Mouse (Mus musculus): ENCODE measurements around the gene Bckdhb. TPM values are rescaled to one million over a fixed set of nuclear protein-coding genes. Genes with fewer than 3 reads are reported as not detected.
"Not testable (repeated sequence)": the region's sequence is repeated elsewhere in the genome, so short reads cannot be mapped to it uniquely, and the experiment has no call there.

Bckdhb gene
- polyA plus RNA-seq, 1 experiment from 2014 or later = 47.6 TPM

DNA sequence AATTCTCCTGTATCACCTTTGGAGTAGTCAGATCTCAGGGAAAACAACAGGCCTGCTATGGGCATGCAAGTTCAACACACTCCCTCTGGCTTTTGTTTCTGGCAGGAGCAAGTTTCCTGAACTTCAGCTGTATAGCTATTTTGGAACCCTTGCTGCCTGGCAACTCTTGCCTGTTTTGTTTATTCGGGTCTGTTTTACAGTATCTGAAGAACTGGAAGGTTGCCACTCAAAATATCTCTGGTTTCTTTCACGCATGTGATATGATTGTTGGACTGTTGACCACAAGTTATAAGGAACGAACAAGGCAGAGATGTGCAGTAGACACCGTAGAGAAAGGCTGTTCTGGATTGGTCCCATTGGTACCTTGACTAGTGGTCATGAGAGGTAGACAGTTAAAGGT, 39.4 kb downstream of the Bckdhb start:
- no peak for TF ChIP-seq CTCF (IDR thresholded peaks at IDR 0.05; ENCODE audit: low read depth)
- Histone ChIP-seq H3K4me1 (ENCODE audit: insufficient read depth) (no peaks in the 10 kb centered on the region), H3K9ac (no peak overlapping the region), H3K27me3 (ENCODE audit: insufficient read depth, low read length) (no peaks in the 10 kb centered on the region), H3K4me3 (ENCODE audit: low read depth, low read length) (no peak overlapping the region), H3K27ac (ENCODE audit: low read depth) (no peak overlapping the region), H3K9me3 (ENCODE audit: low read depth, low read length) (no peaks in the 10 kb centered on the region), H3K4me2 (no peak overlapping the region), H3K36me3 (ENCODE audit: insufficient read depth) (no peaks in the 10 kb centered on the region)
- DNase-seq (no peak), ATAC-seq (ENCODE audit: insufficient read depth) (no peak)
- 85% methylated on average over 4 of the region's 4 CpGs for WGBS

DNA sequence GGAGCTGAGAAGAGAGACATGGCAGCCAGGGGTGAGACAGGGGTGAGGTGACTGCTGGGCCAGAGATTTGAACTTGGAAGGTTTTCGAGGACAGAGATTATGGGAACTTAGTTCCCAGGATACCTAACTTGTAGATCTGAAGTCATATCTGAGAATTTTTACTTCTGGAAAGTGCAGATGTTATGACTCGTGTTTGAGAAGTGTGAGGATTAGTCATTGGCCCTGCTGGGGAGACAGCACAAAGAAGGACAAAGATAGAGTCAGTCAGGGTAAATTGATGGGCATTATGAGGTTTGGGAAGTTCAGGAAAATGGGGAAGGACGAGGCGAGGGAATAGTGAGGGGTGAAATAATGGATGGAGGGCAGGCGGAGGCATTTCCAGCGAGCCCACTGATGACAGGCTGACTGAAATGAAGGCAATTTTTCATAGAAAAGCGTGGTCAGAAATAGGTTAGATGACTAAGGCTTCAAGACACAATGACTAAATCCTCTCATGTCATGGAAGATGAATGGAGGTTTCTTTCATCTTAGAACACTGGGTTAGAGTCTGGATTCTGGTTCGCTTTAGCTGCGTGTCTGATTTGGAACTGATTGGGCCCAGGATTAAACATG, 42.6 kb downstream of the Bckdhb start:
- no peak for TF ChIP-seq CTCF (IDR thresholded peaks at IDR 0.05; ENCODE audit: low read depth)
- no peaks in the 10 kb centered on the region for H3K36me3 ChIP-seq (ENCODE audit: insufficient read depth)
- no peak overlapping the region for H3K27ac ChIP-seq (ENCODE audit: low read depth)
- no peak overlapping the region for H3K4me2 ChIP-seq
- 78% methylated on average over 9 of the region's 9 CpGs for WGBS
- no peak overlapping the region for H3K4me3 ChIP-seq (ENCODE audit: low read depth, low read length)
- H3K4me1 ChIP-seq (ENCODE audit: insufficient read depth) = no peaks in the 10 kb centered on the region
- H3K27me3 ChIP-seq (ENCODE audit: insufficient read depth, low read length) = no peaks in the 10 kb centered on the region
- DNase-seq (no peak), ATAC-seq (ENCODE audit: insufficient read depth) (no peak)
- no peak overlapping the region for H3K9ac ChIP-seq
- no peaks in the 10 kb centered on the region for H3K9me3 ChIP-seq (ENCODE audit: low read depth, low read length)

DNA sequence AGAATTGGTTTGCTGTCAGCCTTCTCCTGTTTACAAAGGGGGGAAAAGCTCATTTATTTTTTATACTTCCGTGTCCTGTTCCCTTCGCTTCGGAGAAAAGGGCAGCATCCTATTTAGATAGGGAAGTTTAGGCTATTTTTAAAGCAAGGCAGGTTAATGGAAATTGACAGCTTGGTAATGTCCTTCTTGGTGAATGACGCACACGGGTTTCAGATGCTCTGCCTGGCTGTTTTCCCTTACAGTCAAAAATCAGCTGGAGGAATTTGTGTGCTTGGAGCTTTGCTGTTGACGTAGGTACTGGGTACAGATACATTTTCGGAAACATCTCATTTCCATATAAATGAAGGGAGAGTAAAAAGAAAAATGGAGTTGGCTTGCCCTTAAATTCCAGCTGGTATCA, 44.4 kb downstream of the Bckdhb start:
- H3K9ac ChIP-seq = no peak overlapping the region
- H3K27me3 ChIP-seq (ENCODE audit: insufficient read depth, low read length) = no peaks in the 10 kb centered on the region
- no peak overlapping the region for H3K27ac ChIP-seq (ENCODE audit: low read depth)
- H3K4me3 ChIP-seq (ENCODE audit: low read depth, low read length) = no peak overlapping the region
- no peaks in the 10 kb centered on the region for H3K36me3 ChIP-seq (ENCODE audit: insufficient read depth)
- TF ChIP-seq CTCF (IDR thresholded peaks at IDR 0.05; ENCODE audit: low read depth) = no peak
- DNase-seq (no peak), ATAC-seq (ENCODE audit: insufficient read depth) (no peak)
- H3K4me1 ChIP-seq (ENCODE audit: insufficient read depth) = no peaks in the 10 kb centered on the region
- H3K9me3 ChIP-seq (ENCODE audit: low read depth, low read length) = no peaks in the 10 kb centered on the region
- 77% methylated on average over 7 of the region's 7 CpGs for WGBS
- H3K4me2 ChIP-seq = no peak overlapping the region

DNA sequence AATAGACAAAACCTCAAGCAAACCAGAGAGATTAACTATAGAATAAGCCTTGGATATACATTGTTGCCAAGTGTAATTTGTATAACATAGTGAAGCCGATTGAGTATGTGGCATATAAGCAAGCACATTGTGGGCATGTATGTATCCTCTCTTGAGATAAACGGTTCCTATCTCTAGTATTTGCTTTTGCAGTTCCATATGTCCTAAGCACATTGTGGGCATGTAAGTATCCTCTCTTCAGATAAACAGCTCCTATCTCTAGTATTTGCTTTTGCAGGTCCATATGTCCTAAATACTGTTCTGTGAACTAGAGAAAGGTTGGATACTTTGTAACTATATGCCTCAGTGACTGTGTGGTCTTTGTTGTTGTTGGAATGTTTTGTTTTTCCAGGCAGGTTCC, 48.5 kb downstream of the Bckdhb start:
- TF ChIP-seq CTCF (IDR thresholded peaks at IDR 0.05; ENCODE audit: low read depth) = no peak
- Histone ChIP-seq H3K4me3 (ENCODE audit: low read depth, low read length) (no peak overlapping the region), H3K36me3 (ENCODE audit: insufficient read depth) (no peaks in the 10 kb centered on the region), H3K27ac (ENCODE audit: low read depth) (no peak overlapping the region), H3K4me1 (ENCODE audit: insufficient read depth) (no peaks in the 10 kb centered on the region), H3K9ac (no peak overlapping the region), H3K27me3 (ENCODE audit: insufficient read depth, low read length) (no peaks in the 10 kb centered on the region), H3K9me3 (ENCODE audit: low read depth, low read length) (no peaks in the 10 kb centered on the region), H3K4me2 (no peak overlapping the region)
- no peak for ATAC-seq (ENCODE audit: insufficient read depth)
- 60% methylated on average over 2 of the region's 2 CpGs for WGBS
- no peak for DNase-seq

DNA sequence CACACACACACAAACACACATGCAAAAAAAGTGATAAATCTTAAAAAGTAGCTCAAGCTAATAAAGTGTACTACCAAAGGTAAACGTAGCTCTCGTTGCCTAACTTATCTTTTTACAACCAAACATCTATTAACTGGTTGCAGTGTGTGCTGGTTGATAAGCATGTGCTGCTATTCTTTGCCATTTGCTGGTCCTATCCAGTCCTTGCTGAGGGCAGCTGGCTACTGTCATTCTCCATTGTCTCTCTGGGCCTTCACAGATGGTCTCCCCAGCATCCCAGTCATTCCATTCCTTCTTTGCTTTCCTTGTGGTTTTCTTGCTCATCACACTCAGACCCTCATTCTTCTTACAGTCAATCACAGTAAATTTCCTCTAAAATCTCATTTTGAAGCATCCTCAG, 50.9 kb downstream of the Bckdhb start:
- no peaks in the 10 kb centered on the region for H3K4me1 ChIP-seq (ENCODE audit: insufficient read depth)
- H3K9me3 ChIP-seq (ENCODE audit: low read depth, low read length) = no peaks in the 10 kb centered on the region
- no peak for TF ChIP-seq CTCF (IDR thresholded peaks at IDR 0.05; ENCODE audit: low read depth)
- H3K27ac ChIP-seq (ENCODE audit: low read depth) = no peak overlapping the region
- no peak overlapping the region for H3K4me3 ChIP-seq (ENCODE audit: low read depth, low read length)
- H3K27me3 ChIP-seq (ENCODE audit: insufficient read depth, low read length) = no peaks in the 10 kb centered on the region
- no peak overlapping the region for H3K4me2 ChIP-seq
- 67% methylated on average over 2 of the region's 2 CpGs for WGBS
- no peaks in the 10 kb centered on the region for H3K36me3 ChIP-seq (ENCODE audit: insufficient read depth)
- no peak overlapping the region for H3K9ac ChIP-seq
- no peak for DNase-seq
- no peak for ATAC-seq (ENCODE audit: insufficient read depth)

DNA sequence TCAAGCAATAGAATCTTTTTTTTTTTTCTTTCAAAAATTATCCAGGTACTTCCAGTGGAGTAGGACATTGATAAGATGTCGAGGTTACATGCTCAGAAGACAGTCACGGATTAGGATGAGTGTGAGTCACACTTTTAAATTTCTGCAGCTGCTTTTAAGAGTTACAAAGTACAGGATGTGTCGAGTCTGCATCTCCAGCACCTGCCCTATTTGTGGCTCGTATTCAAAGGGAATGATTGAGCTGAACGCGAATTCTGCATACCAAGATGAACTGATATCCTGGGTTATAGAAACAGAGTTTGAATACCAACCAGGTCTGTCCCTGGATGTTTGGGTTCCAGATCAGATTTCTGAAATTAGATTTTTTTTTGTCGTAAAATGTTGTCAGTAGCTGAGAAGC, 56.3 kb downstream of the Bckdhb start:
- H3K4me2 ChIP-seq = no peak overlapping the region
- no peak overlapping the region for H3K4me3 ChIP-seq (ENCODE audit: low read depth, low read length)
- 58% methylated on average over 7 of the region's 7 CpGs for whole genome bisulfite sequencing
- ATAC-seq (ENCODE audit: insufficient read depth) = no peak
- no peak overlapping the region for H3K9ac ChIP-seq
- H3K27ac ChIP-seq (ENCODE audit: low read depth) = no peak overlapping the region
- H3K9me3 ChIP-seq (ENCODE audit: low read depth, low read length) = no peaks in the 10 kb centered on the region
- H3K4me1 ChIP-seq (ENCODE audit: insufficient read depth) = no peaks in the 10 kb centered on the region
- no peaks in the 10 kb centered on the region for H3K27me3 ChIP-seq (ENCODE audit: insufficient read depth, low read length)
- no peak for DNase-seq
- no peak for TF ChIP-seq CTCF (IDR thresholded peaks at IDR 0.05; ENCODE audit: low read depth)
- H3K36me3 ChIP-seq (ENCODE audit: insufficient read depth) = no peaks in the 10 kb centered on the region

DNA sequence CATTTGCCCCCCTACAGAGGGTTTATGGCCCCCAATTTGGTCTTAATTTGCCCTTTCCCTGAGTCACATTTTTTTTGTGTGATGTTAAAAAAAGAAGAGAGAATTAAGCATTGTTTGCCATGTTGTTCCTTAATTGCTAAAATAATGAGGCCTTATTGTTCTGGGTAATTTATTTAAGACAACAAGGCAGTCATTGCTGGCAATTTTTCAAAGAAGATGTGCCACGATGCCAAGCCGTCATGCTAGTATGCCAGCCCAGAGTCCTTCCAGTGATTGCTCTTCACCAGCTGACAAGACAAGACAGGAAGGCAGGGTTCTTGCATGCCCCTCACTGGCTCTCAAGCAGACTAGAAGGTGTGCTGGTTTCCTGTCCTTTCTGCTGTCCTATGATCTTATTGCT, 84.0 kb downstream of the Bckdhb start:
- ATAC-seq (ENCODE audit: insufficient read depth) (no peak), DNase-seq (no peak)
- TF ChIP-seq CTCF (IDR thresholded peaks at IDR 0.05; ENCODE audit: low read depth) = no peak
- WGBS = 93% methylated on average over 2 of the region's 2 CpGs
- Histone ChIP-seq H3K4me1 (ENCODE audit: insufficient read depth) (no peaks in the 10 kb centered on the region), H3K4me3 (ENCODE audit: low read depth, low read length) (no peak overlapping the region), H3K27ac (ENCODE audit: low read depth) (no peak overlapping the region), H3K4me2 (no peak overlapping the region), H3K9ac (no peak overlapping the region), H3K36me3 (ENCODE audit: insufficient read depth) (0 out of 2 replicates have a peak, but pooled peaks cover 10% of the 10 kb centered on the region), H3K27me3 (ENCODE audit: insufficient read depth, low read length) (no peaks in the 10 kb centered on the region), H3K9me3 (ENCODE audit: low read depth, low read length) (no peaks in the 10 kb centered on the region)

DNA sequence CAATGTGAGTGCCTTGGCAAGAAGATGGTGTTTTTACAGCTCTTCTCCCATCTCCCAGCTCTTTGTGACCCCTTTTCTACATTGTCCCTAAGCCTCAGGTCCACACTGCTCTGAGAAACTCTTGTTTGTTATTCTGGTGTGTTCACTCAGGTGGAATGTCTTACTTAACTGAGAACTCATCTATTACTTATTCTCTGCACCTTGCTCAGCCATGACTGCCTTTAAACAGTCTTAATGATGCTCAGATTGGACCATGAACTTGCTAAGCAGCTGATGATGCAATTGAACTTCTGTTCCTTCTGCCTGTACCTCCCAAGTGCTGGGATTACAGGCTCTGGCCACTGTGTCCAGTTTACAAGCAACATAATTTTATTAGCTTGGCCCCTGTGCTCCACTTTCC, 86.2 kb downstream of the Bckdhb start:
- H3K9me3 ChIP-seq (ENCODE audit: low read depth, low read length) = no peaks in the 10 kb centered on the region
- DNase-seq (no peak), ATAC-seq (ENCODE audit: insufficient read depth) (no peak)
- no peak overlapping the region for H3K4me3 ChIP-seq (ENCODE audit: low read depth, low read length)
- no peak overlapping the region for H3K27ac ChIP-seq (ENCODE audit: low read depth)
- no peak overlapping the region for H3K4me2 ChIP-seq
- H3K27me3 ChIP-seq (ENCODE audit: insufficient read depth, low read length) = no peaks in the 10 kb centered on the region
- TF ChIP-seq CTCF (IDR thresholded peaks at IDR 0.05; ENCODE audit: low read depth) = no peak
- H3K9ac ChIP-seq = no peak overlapping the region
- no peaks in the 10 kb centered on the region for H3K4me1 ChIP-seq (ENCODE audit: insufficient read depth)
- H3K36me3 ChIP-seq (ENCODE audit: insufficient read depth) = 0 out of 2 replicates have a peak, but pooled peaks cover 6% of the 10 kb centered on the region

DNA sequence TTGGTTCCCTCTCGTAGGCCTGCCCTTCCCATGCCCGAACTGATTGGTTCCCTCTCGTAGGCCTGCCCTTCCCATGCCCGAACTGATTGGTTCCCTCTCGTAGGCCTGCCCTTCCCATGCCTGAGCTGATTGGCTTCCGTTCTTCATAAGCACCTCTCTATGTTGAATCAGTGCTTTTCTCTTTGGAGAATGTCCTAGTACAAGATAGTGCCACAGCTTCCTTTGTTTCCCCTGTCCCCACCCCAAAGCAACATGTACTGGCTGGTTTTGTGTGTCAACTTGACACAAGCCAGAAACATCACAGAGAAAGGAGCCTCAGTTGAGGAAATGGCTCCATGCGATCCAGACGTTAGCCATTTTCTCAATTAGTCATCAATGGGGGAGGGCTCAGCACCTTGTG, 93.2 kb downstream of the Bckdhb start:
- DNase-seq; H3K4me2 ChIP-seq; H3K9me3 ChIP-seq (ENCODE audit: low read depth, low read length); H3K9ac ChIP-seq; H3K27ac ChIP-seq (ENCODE audit: low read depth); H3K4me3 ChIP-seq (ENCODE audit: low read depth, low read length); ATAC-seq (ENCODE audit: insufficient read depth); H3K27me3 ChIP-seq (ENCODE audit: insufficient read depth, low read length); H3K4me1 ChIP-seq (ENCODE audit: insufficient read depth); H3K36me3 ChIP-seq (ENCODE audit: insufficient read depth): not testable (repeated sequence)
- WGBS = 92% methylated on average over 8 of the region's 8 CpGs
